Mouse (Mus musculus): ENCODE data around the gene Zfp579. TPM values are rescaled to one million over a fixed set of nuclear protein-coding genes. Genes with fewer than 3 reads are reported as not detected.

The Zfp579 gene
- polyA plus RNA-seq, 1 experiment from 2014 or later: 61.0 TPM

GRCm38 (mm10) chr7:5033818-5034217 is 37.9 kb upstream of the Zfp579 start, which contains the start of gene 4632433K11Rik:
Gene 4632433K11Rik, plus strand, starts transcription at chr7:5034118.
- Histone ChIP-seq H3K36me3 (ENCODE audit: control insufficient read depth, insufficient read depth, low read length) (peaks cover 48% of the 10 kb centered on the region), H3K4me2 (replicated peaks; ENCODE audit: low read depth, low read length) (no peak within 1 kb of the TSS), H3K4me3 (ENCODE audit: low read depth, low read length) (no peak within 1 kb of the TSS), H3K27me3 (ENCODE audit: control insufficient read depth, insufficient read depth, low read length) (no peaks in the 10 kb centered on the region), H3K27ac (ENCODE audit: low read depth, low read length) (no peak within 1 kb of the TSS), H3K9ac (ENCODE audit: low read depth, low read length) (no peak within 1 kb of the TSS), H3K9me3 (ENCODE audit: control insufficient read depth, low read length) (peaks cover 13% of the 10 kb centered on the region), H3K4me1 (replicated peaks; ENCODE audit: control insufficient read depth, insufficient read depth, low read length) (no peaks in the 10 kb centered on the region)
- 94% methylated on average over 3 of the region's 3 CpGs for WGBS
- no peak for ATAC-seq (ENCODE audit: low FRiP score)
- no peak for DNase-seq (ENCODE audit: low spot score)

GRCm38 (mm10) chr7:5031496-5031895 is 35.5 kb upstream of the Zfp579 start:
- no peaks in the 10 kb centered on the region for H3K27me3 ChIP-seq (ENCODE audit: control insufficient read depth, insufficient read depth, low read length)
- H3K36me3 ChIP-seq (ENCODE audit: control insufficient read depth, insufficient read depth, low read length): peaks cover 50% of the 10 kb centered on the region
- 75% methylated on average over 46 of the region's 46 CpGs for WGBS
- no peak overlapping the region for H3K4me2 ChIP-seq (replicated peaks; ENCODE audit: low read depth, low read length)
- ATAC-seq (ENCODE audit: low FRiP score) (no peak), DNase-seq (ENCODE audit: low spot score) (no peak)
- H3K27ac ChIP-seq (ENCODE audit: low read depth, low read length): no peak overlapping the region
- no peak overlapping the region for H3K9ac ChIP-seq (ENCODE audit: low read depth, low read length)
- peaks cover 13% of the 10 kb centered on the region for H3K9me3 ChIP-seq (ENCODE audit: control insufficient read depth, low read length)
- no peaks in the 10 kb centered on the region for H3K4me1 ChIP-seq (replicated peaks; ENCODE audit: control insufficient read depth, insufficient read depth, low read length)
- H3K4me3 ChIP-seq (ENCODE audit: low read depth, low read length): no peak overlapping the region

- DNase-seq (ENCODE audit: low spot score): no peak
- Histone ChIP-seq H3K9me3 (ENCODE audit: control insufficient read depth, low read length) (peaks cover 13% of the 10 kb centered on the region), H3K27me3 (ENCODE audit: control insufficient read depth, insufficient read depth, low read length) (no peaks in the 10 kb centered on the region), H3K4me1 (replicated peaks; ENCODE audit: control insufficient read depth, insufficient read depth, low read length) (no peaks in the 10 kb centered on the region), H3K4me2 (replicated peaks; ENCODE audit: low read depth, low read length) (no peak overlapping the region), H3K4me3 (ENCODE audit: low read depth, low read length) (no peak overlapping the region), H3K9ac (ENCODE audit: low read depth, low read length) (no peak overlapping the region), H3K27ac (ENCODE audit: low read depth, low read length) (no peak overlapping the region), H3K36me3 (ENCODE audit: control insufficient read depth, insufficient read depth, low read length) (peaks cover 50% of the 10 kb centered on the region)
- WGBS: 82% methylated on average over 63 of the region's 63 CpGs
- ATAC-seq (ENCODE audit: low FRiP score): 0 out of 2 replicates have a peak, but pooled peaks have one; percentile 10
These were observed 34.8 kb upstream of the Zfp579 start for GRCm38 (mm10) chr7:5030554-5031275.

- no peak overlapping the region for H3K4me3 ChIP-seq (ENCODE audit: low read depth, low read length)
- ATAC-seq (ENCODE audit: low FRiP score): no peak
- H3K4me2 ChIP-seq (replicated peaks; ENCODE audit: low read depth, low read length): no peak overlapping the region
- 92% methylated on average over 21 of the region's 21 CpGs for WGBS
- H3K27ac ChIP-seq (ENCODE audit: low read depth, low read length): no peak overlapping the region
- no peaks in the 10 kb centered on the region for H3K4me1 ChIP-seq (replicated peaks; ENCODE audit: control insufficient read depth, insufficient read depth, low read length)
- peaks cover 45% of the 10 kb centered on the region for H3K36me3 ChIP-seq (ENCODE audit: control insufficient read depth, insufficient read depth, low read length)
- H3K9me3 ChIP-seq (ENCODE audit: control insufficient read depth, low read length): peaks cover 13% of the 10 kb centered on the region
- no peaks in the 10 kb centered on the region for H3K27me3 ChIP-seq (ENCODE audit: control insufficient read depth, insufficient read depth, low read length)
- DNase-seq (ENCODE audit: low spot score): no peak
- H3K9ac ChIP-seq (ENCODE audit: low read depth, low read length): no peak overlapping the region
These were observed 34.0 kb upstream of the Zfp579 start for GRCm38 (mm10) chr7:5029946-5030345.

GRCm38 (mm10) chr7:5029543-5029942 is 33.6 kb upstream of the Zfp579 start:
- no peak overlapping the region for H3K4me2 ChIP-seq (replicated peaks; ENCODE audit: low read depth, low read length)
- DNase-seq (ENCODE audit: low spot score): no peak
- no peak overlapping the region for H3K4me3 ChIP-seq (ENCODE audit: low read depth, low read length)
- WGBS: 95% methylated on average over 22 of the region's 22 CpGs
- ATAC-seq (ENCODE audit: low FRiP score): no peak
- no peak overlapping the region for H3K9ac ChIP-seq (ENCODE audit: low read depth, low read length)
- peaks cover 13% of the 10 kb centered on the region for H3K9me3 ChIP-seq (ENCODE audit: control insufficient read depth, low read length)
- no peaks in the 10 kb centered on the region for H3K27me3 ChIP-seq (ENCODE audit: control insufficient read depth, insufficient read depth, low read length)
- H3K4me1 ChIP-seq (replicated peaks; ENCODE audit: control insufficient read depth, insufficient read depth, low read length): no peaks in the 10 kb centered on the region
- H3K36me3 ChIP-seq (ENCODE audit: control insufficient read depth, insufficient read depth, low read length): peaks cover 46% of the 10 kb centered on the region
- H3K27ac ChIP-seq (ENCODE audit: low read depth, low read length): no peak overlapping the region

- Histone ChIP-seq H3K9ac (ENCODE audit: low read depth, low read length) (peak overlapping the region; percentile 96), H3K4me1 (replicated peaks; ENCODE audit: control insufficient read depth, insufficient read depth, low read length) (0 out of 2 replicates have a peak, but pooled peaks cover 2% of the 10 kb centered on the region), H3K36me3 (ENCODE audit: control insufficient read depth, insufficient read depth, low read length) (peaks cover 4% of the 10 kb centered on the region; the same call in 1 of the 2 replicates), H3K4me3 (ENCODE audit: low read depth, low read length) (peak overlapping the region; percentile 87), H3K9me3 (ENCODE audit: control insufficient read depth, low read length) (no peaks in the 10 kb centered on the region), H3K27me3 (ENCODE audit: control insufficient read depth, insufficient read depth, low read length) (no peaks in the 10 kb centered on the region), H3K4me2 (replicated peaks; ENCODE audit: low read depth, low read length) (peak overlapping the region; percentile 81), H3K27ac (ENCODE audit: low read depth, low read length) (no peak overlapping the region)
- DNase-seq (ENCODE audit: low spot score): no peak
- WGBS: 54% methylated on average over 5 of the region's 5 CpGs
- ATAC-seq (ENCODE audit: low FRiP score): no peak
These were observed 25.2 kb upstream of the Zfp579 start for GRCm38 (mm10) chr7:5021197-5021596.

GRCm38 (mm10) chr7:5020685-5021084 is 24.7 kb upstream of the Zfp579 start:
- Histone ChIP-seq H3K9ac (ENCODE audit: low read depth, low read length) (peak overlapping the region; percentile 96), H3K27me3 (ENCODE audit: control insufficient read depth, insufficient read depth, low read length) (no peaks in the 10 kb centered on the region), H3K27ac (ENCODE audit: low read depth, low read length) (peak overlapping the region; percentile 90), H3K4me2 (replicated peaks; ENCODE audit: low read depth, low read length) (peak overlapping the region; percentile 81), H3K4me3 (ENCODE audit: low read depth, low read length) (peak overlapping the region; percentile 87), H3K9me3 (ENCODE audit: control insufficient read depth, low read length) (no peaks in the 10 kb centered on the region), H3K4me1 (replicated peaks; ENCODE audit: control insufficient read depth, insufficient read depth, low read length) (0 out of 2 replicates have a peak, but pooled peaks cover 2% of the 10 kb centered on the region), H3K36me3 (ENCODE audit: control insufficient read depth, insufficient read depth, low read length) (peaks cover 4% of the 10 kb centered on the region; the same call in 1 of the 2 replicates)
- WGBS: under 1% methylated on average over 11 of the region's 15 CpGs
- ATAC-seq (ENCODE audit: low FRiP score) (peak; percentile 12), DNase-seq (ENCODE audit: low spot score) (no peak)

- under 1% methylated on average over 34 of the region's 49 CpGs for WGBS
- H3K36me3 ChIP-seq (ENCODE audit: control insufficient read depth, insufficient read depth, low read length): peaks cover 4% of the 10 kb centered on the region; the same call in 1 of the 2 replicates
- H3K9ac ChIP-seq (ENCODE audit: low read depth, low read length): peak within 1 kb of the TSS; percentile 96
These were observed 24.2 kb upstream of the Zfp579 start, which contains the start of the genes Zfp865 and Ccdc106 for GRCm38 (mm10) chr7:5020000-5020681. Gene Zfp865, plus strand, starts transcription at chr7:5020376. Gene Ccdc106, plus strand, starts transcription at chr7:5020553.

More at GRCm38 (mm10) chr7:5020000-5020681, 24.2 kb upstream of the Zfp579 start, which contains the start of the genes Zfp865 and Ccdc106:
- peak; percentile 99 for DNase-seq (ENCODE audit: low spot score)
- Histone ChIP-seq H3K4me3 (ENCODE audit: low read depth, low read length) (peak within 1 kb of the TSS; percentile 87), H3K4me1 (replicated peaks; ENCODE audit: control insufficient read depth, insufficient read depth, low read length) (0 out of 2 replicates have a peak, but pooled peaks cover 2% of the 10 kb centered on the region), H3K27me3 (ENCODE audit: control insufficient read depth, insufficient read depth, low read length) (no peaks in the 10 kb centered on the region), H3K9me3 (ENCODE audit: control insufficient read depth, low read length) (no peaks in the 10 kb centered on the region), H3K27ac (ENCODE audit: low read depth, low read length) (peak within 1 kb of the TSS; percentile 90), H3K4me2 (replicated peaks; ENCODE audit: low read depth, low read length) (peak within 1 kb of the TSS; percentile 81)
- peak; percentile 87 for ATAC-seq (ENCODE audit: low FRiP score)

All from hindbrain, embryonic 11.5 days (tissue).